Mouse (Mus musculus) heart, postnatal 4 days (tissue): ENCODE measurements at regions not wholly inside any gene's neighbourhood (a gene's known extent, or its start where the extent isn't known, plus 50 kb on each side); places are given as distances from the start of the nearest gene placed in this dataset.

ENCODE experiments used
- DNase-seq: peaks from one replicate; pipeline ENCODE4 v3.0.0; 2021

GRCm38 (mm10) chr14:112895561-112895960 is 418.8 kb upstream of the Tpm3-rs7 start:
- DNase-seq: peak; percentile 9

GRCm38 (mm10) chr14:112901171-112901570 is 413.2 kb upstream of the Tpm3-rs7 start:
- DNase-seq: no peak

GRCm38 (mm10) chr14:112917148-112917547 is 397.3 kb upstream of the Tpm3-rs7 start:
- no peak for DNase-seq
